Mouse (Mus musculus): ENCODE data around the gene Map3k1. TPM values are rescaled to one million over a fixed set of nuclear protein-coding genes. Genes with fewer than 3 reads are reported as not detected.

Gene Map3k1
- polyA plus RNA-seq, 1 experiment from 2014 or later, result 9.8 TPM

DNA sequence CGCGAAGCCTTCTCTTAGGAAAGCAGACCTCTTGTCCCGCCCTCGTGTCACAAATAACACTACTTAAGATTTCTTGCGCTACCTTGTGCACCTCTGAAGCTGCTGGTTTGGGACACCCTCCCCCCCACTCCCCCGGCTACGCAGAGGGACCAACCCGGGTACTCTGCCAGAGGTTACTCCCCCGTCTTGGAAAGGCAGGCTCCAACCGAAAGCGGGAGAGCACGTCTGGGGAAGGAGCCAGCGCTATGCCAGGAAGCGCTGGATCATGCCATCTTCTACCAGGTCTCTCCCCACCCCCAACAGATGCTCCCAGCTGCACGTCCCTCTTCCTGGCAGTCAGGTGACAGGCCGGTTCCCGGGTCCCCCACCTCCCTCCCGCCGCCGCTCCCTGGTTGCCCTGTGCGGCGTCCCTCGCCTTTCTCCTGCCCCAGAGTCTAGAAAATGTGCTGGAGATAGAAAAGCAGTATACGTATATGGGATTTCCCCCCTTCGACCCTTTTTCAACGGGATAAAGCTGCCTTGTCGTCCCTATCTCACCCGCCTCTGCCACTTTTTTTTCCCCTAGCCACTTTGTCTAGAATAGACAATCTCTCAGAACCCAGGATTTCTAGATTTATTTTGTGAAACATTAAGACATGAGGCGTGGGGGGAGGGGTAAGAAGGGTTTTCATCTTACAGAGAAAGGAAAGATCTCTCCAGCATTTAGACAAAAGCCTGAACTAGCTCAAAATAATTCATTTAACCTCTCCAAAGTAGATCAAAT, 854 bp upstream of the Map3k1 start:
- peak overlapping the region; percentile 59 for H3K4me3 ChIP-seq (replicated peaks)
- WGBS, result 1% methylated on average over 29 of the region's 29 CpGs
- H3K9ac ChIP-seq (replicated peaks), result peak overlapping the region; percentile 68
- no peaks in the 10 kb centered on the region for H3K36me3 ChIP-seq
- peaks cover 30% of the 10 kb centered on the region for H3K4me1 ChIP-seq
- H3K4me2 ChIP-seq, result peak overlapping the region; percentile 78
- no peaks in the 10 kb centered on the region; the same call in 1 of the 2 replicates for H3K27me3 ChIP-seq (replicated peaks)
- H3K27ac ChIP-seq (replicated peaks), result peak overlapping the region; percentile 98
- peak; percentile 81 for ATAC-seq (ENCODE audit: low FRiP score)
- no peaks in the 10 kb centered on the region for H3K9me3 ChIP-seq (replicated peaks)

DNA sequence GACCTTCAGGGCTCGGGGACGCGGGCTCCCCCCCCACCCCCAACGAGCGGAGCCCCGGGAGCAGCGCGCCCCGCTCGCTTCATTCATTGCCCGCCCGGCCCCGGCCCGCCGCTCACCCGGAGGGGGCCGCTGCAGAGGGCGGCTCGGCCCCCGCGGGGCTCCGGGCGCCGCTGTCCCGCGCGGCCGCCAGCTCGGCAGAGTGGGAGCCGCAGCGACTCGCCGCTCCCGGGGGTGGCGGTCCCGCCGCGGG, 481 bp downstream of the Map3k1 start:
- peak overlapping the region; percentile 68 for H3K9ac ChIP-seq (replicated peaks)
- no peaks in the 10 kb centered on the region for H3K36me3 ChIP-seq
- peak overlapping the region; percentile 98 for H3K27ac ChIP-seq (replicated peaks)
- H3K4me2 ChIP-seq, result peak overlapping the region; percentile 78
- H3K4me3 ChIP-seq (replicated peaks), result peak overlapping the region; percentile 59
- peaks cover 43% of the 10 kb centered on the region for H3K4me1 ChIP-seq
- WGBS, result 0% methylated on average over 24 of the region's 38 CpGs
- ATAC-seq (ENCODE audit: low FRiP score), result peak; percentile 65
- H3K27me3 ChIP-seq (replicated peaks), result no peaks in the 10 kb centered on the region; the same call in 1 of the 2 replicates
- H3K9me3 ChIP-seq (replicated peaks), result no peaks in the 10 kb centered on the region

DNA sequence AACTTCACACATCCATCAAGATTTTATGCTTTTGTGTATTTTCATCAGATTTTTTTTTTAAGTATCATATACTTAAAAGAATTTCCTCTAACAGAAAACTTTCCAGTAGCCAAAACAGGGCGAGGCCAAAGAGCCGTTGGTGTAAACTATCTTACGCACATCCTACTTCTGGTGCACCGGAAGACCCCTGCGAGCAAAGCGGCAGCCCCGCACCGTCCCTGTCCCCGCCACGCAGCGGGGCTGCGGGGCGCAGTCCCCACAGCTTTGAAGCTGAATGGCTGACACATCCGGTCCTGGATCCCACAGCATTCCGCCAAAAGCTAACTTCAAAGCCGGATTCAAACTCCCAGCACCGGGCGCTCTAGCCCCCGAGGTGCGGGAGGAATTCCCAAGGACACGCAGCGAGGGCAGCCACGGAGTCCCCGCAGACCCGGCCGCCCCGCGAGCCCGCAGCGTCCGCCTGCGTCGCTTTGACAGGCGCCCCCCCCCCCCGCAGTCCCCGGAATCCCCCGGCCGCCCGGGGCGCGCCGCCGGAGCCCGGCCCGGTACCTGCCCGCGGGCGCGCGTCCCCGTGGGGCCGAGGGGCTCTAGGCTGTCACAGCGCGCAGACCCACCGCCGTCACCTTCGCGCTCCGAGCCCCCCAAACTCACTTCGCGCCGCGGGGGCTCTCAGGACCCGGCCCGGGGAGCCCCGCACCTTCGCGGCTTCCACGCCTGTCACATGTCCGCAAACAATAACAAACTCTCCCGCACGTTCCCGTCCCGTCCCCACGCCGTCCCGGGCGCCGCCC, 1.0 kb downstream of the Map3k1 start:
- H3K4me2 ChIP-seq, result peak overlapping the region; percentile 78
- H3K4me1 ChIP-seq, result peaks cover 47% of the 10 kb centered on the region
- WGBS, result under 1% methylated on average over 65 of the region's 79 CpGs
- peak overlapping the region; percentile 98 for H3K27ac ChIP-seq (replicated peaks)
- no peaks in the 10 kb centered on the region; the same call in 1 of the 2 replicates for H3K27me3 ChIP-seq (replicated peaks)
- ATAC-seq (ENCODE audit: low FRiP score), result peak; percentile 1; the same call in 1 of the 2 replicates
- peak overlapping the region; percentile 59 for H3K4me3 ChIP-seq (replicated peaks)
- H3K9me3 ChIP-seq (replicated peaks), result no peaks in the 10 kb centered on the region
- no peaks in the 10 kb centered on the region for H3K36me3 ChIP-seq
- H3K9ac ChIP-seq (replicated peaks), result peak overlapping the region; percentile 68

DNA sequence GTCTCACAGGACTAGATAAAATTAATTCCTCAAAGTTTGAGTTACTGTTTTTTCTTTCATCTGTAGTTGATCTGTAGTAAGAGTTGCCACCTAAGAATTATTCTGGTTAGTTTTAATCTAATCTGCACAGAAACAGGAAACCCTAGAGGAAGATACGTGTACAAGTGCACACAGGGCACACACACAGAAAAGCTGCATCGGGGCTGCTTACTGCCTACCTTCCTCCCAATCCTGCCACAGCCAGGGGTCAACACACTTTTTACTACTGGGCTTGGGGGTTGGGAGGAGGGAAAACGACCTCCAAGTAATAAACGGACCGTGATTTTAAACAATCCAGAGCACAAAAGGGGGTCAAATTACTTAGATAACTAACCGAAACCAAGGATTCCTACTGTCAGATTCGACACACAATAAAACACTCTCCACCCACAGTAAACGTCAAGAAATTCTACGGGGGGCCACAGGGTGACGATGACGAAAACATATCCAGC, 1.6 kb downstream of the Map3k1 start:
- no peak for ATAC-seq (ENCODE audit: low FRiP score)
- peak overlapping the region; percentile 68 for H3K9ac ChIP-seq (replicated peaks)
- H3K36me3 ChIP-seq, result no peaks in the 10 kb centered on the region
- under 1% methylated on average over 11 of the region's 11 CpGs for WGBS
- peak overlapping the region; percentile 78 for H3K4me2 ChIP-seq
- H3K4me3 ChIP-seq (replicated peaks), result peak overlapping the region; percentile 59
- no peaks in the 10 kb centered on the region; the same call in 1 of the 2 replicates for H3K27me3 ChIP-seq (replicated peaks)
- peak overlapping the region; percentile 98; the same call in 1 of the 2 replicates for H3K27ac ChIP-seq (replicated peaks)
- no peaks in the 10 kb centered on the region for H3K9me3 ChIP-seq (replicated peaks)
- H3K4me1 ChIP-seq, result peaks cover 51% of the 10 kb centered on the region

DNA sequence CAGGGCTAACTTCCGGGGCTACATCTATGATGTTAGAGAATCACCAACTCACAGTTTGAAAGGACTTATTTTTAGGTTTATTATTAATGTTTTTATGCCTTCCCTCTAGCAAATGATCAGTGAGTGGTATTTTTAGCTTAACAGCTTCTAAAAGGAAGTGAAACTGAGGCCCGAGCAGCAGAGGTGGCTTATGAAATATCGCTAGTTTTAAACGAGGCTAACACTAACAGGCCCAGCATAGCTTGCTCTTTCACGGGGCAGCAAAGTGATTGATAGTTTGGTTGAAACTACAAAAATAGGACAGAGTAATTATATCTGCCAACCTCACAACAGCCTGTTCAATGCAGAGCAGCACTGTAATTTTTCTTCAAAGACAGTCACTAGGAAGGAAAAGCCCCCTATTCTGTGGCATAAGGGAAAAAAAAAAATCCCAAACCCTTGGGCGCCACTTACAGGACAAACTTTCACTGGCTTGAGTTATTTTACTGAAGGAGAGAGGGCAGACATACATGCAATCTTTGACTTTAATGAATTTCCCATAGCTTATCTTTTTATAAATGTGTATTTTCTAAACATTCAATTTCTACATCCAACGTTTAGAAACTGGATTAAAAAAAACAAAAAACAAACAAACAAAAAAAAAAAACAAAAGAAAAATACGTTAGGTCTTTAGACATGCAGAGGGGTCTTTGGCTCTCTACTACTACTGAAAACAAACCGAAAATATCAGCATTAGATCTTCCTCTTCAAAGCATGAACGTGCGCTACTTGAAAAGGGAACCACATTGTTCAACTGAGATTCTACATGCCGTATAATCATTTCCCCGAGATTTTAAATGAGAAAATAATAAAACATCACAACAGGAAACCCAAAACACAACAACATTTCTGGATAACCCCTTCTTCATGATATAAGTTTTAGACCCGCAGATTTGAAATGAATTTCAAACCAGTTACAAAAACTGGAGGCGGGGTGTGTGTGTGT, 2.8 kb downstream of the Map3k1 start:
- WGBS, result 47% methylated on average over 15 of the region's 15 CpGs
- no peak overlapping the region for H3K9ac ChIP-seq (replicated peaks)

DNA sequence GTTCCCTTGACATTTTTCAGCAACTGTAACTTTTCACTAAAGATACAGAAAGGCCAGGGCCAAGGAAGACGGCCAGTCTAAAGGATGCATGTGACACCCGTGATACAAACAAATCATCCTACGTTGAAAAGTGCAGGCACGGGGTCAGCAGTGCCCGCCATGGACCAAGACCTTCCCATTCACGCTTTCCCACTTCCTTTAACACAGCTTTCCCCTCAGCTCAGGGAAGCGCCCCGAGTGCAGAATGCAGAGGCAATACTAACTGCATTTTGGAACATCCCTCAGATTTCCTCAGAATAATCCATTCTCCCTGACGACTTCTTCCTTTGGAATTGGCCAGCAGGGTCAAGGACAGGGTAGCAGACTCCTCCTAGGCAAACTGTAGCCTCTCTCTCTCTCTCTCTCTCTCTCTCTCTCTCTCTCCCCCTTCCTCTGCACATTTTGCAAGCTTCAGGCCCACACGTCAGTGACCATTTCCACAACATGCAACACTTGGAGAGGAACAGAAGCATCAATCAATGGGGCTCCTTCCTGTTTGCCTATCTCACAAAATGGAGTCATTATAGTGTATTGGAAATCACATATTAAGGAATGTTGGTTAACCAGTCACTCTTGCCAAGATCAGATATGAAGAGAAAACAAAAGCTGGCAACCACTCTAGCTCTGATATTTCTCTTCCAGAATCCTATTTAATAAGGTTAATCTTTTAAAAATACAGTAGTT, 3.7 kb downstream of the Map3k1 start:
- Histone ChIP-seq H3K4me2 (peak overlapping the region; percentile 39; the same call in 1 of the 2 replicates), H3K4me3 (replicated peaks) (0 out of 2 replicates have a peak overlapping the region, but pooled peaks have one; percentile 4), H3K4me1 (peaks cover 67% of the 10 kb centered on the region), H3K9me3 (replicated peaks) (no peaks in the 10 kb centered on the region), H3K27ac (replicated peaks) (no peak overlapping the region), H3K9ac (replicated peaks) (no peak overlapping the region; the same call in 1 of the 2 replicates), H3K36me3 (no peaks in the 10 kb centered on the region), H3K27me3 (replicated peaks) (no peaks in the 10 kb centered on the region)
- 62% methylated on average over 10 of the region's 10 CpGs for WGBS
- no peak for ATAC-seq (ENCODE audit: low FRiP score)

More for the DNA sequence above, 2.8 kb downstream of the Map3k1 start:
- H3K27ac ChIP-seq (replicated peaks), result no peak overlapping the region
- 0 out of 2 replicates have a peak overlapping the region, but pooled peaks have one; percentile 4 for H3K4me3 ChIP-seq (replicated peaks)
- ATAC-seq (ENCODE audit: low FRiP score), result no peak
- H3K9me3 ChIP-seq (replicated peaks), result no peaks in the 10 kb centered on the region
- no peaks in the 10 kb centered on the region; the same call in 1 of the 2 replicates for H3K27me3 ChIP-seq (replicated peaks)
- H3K4me2 ChIP-seq, result peak overlapping the region; percentile 78
- H3K4me1 ChIP-seq, result peaks cover 63% of the 10 kb centered on the region
- no peaks in the 10 kb centered on the region for H3K36me3 ChIP-seq

DNA sequence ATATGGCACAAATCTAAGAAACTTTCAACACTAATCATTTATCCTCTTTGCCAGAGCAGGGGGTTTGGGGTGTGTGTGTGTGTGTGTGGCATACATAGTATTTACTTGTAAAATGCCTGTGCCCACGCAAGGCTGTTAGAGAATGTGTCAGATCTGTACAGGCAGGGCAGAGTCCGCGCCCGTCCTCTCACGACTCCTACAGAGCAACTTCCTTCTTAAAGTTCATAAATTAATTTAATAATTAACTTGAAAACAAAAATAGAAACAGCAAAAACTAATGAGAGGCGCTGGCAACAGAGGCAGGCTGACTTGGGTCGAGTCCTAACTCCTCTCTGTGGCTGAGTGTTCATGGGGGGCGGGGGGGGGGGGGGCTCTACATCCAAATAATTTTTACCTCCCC, 4.6 kb downstream of the Map3k1 start:
- no peak overlapping the region for H3K27ac ChIP-seq (replicated peaks)
- no peaks in the 10 kb centered on the region for H3K9me3 ChIP-seq (replicated peaks)
- no peaks in the 10 kb centered on the region for H3K27me3 ChIP-seq (replicated peaks)
- WGBS, result 69% methylated on average over 8 of the region's 8 CpGs
- no peak overlapping the region for H3K4me3 ChIP-seq (replicated peaks)
- no peaks in the 10 kb centered on the region for H3K36me3 ChIP-seq
- H3K4me1 ChIP-seq, result peaks cover 65% of the 10 kb centered on the region
- no peak overlapping the region for H3K4me2 ChIP-seq
- no peak overlapping the region for H3K9ac ChIP-seq (replicated peaks)
- ATAC-seq (ENCODE audit: low FRiP score), result no peak

DNA sequence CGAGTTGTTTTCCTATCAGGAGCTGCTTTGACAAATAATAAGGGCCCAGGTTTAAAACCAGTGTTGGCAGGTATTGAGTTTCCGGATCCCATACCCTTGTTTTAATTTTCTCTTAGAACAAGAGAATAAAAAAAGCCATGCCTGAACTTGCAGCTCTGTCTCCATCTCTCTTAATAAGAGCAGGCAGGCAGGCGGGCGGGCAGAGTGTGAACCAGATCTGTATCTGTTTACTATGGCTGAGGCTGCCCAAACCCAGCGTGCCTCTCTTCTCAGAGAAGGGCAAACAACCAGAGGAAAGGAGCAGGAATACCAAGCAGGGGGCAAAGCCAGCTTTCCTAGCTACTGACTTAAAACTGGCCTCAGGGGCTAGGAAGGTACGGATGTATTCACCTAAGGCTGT, 5.3 kb downstream of the Map3k1 start:
- no peaks in the 10 kb centered on the region for H3K27me3 ChIP-seq (replicated peaks)
- no peak for ATAC-seq (ENCODE audit: low FRiP score)
- 75% methylated on average over 6 of the region's 6 CpGs for WGBS
- H3K27ac ChIP-seq (replicated peaks), result no peak overlapping the region
- peaks cover 70% of the 10 kb centered on the region for H3K4me1 ChIP-seq
- no peak overlapping the region for H3K4me3 ChIP-seq (replicated peaks)
- no peak overlapping the region for H3K4me2 ChIP-seq
- H3K36me3 ChIP-seq, result no peaks in the 10 kb centered on the region
- H3K9ac ChIP-seq (replicated peaks), result no peak overlapping the region
- no peaks in the 10 kb centered on the region for H3K9me3 ChIP-seq (replicated peaks)

DNA sequence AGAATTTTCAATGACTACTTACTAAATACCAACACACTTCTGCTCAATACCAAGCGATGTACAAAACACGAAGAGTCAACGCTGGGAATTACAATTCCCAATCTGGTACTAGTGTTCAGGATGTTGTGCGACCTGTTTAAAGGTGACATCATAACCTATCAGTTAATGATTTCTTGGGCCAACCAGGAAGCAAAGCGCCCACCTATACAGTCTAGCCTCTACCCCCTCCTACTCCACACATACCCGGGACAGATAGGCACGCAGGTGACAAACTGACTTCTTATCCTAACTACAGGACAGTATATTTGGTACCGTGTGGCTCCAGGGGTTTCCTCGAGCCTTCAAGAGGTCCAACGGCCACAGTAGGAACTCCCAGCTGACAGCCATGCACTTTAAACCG, 5.9 kb downstream of the Map3k1 start:
- Histone ChIP-seq H3K9me3 (replicated peaks) (no peaks in the 10 kb centered on the region), H3K4me1 (peaks cover 76% of the 10 kb centered on the region), H3K4me2 (no peak overlapping the region), H3K9ac (replicated peaks) (no peak overlapping the region), H3K4me3 (replicated peaks) (no peak overlapping the region), H3K27ac (replicated peaks) (no peak overlapping the region), H3K27me3 (replicated peaks) (no peaks in the 10 kb centered on the region), H3K36me3 (no peaks in the 10 kb centered on the region)
- no peak for ATAC-seq (ENCODE audit: low FRiP score)
- 89% methylated on average over 11 of the region's 11 CpGs for WGBS

DNA sequence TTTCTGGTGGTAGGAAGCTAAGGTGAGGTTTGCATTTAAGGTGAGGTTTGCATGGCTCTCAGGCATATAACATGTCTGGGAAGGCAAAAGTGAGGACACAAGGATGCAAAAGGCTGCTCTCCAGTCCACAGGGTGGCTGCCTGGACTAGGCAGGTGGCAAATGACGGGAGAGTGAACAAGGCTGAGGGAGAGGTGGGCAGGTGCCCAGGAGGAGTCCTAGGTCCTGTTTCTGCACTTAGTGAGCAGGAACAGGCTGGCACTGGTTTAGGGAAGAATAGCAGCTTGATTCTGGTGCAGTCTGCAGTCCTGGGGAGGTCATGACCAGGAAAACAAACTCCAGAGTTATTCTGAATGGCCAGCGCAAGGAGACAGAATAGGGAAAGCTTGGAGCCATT, 6.5 kb downstream of the Map3k1 start:
- no peak for ATAC-seq (ENCODE audit: low FRiP score)
- Histone ChIP-seq H3K9ac (replicated peaks) (no peak overlapping the region), H3K27ac (replicated peaks) (no peak overlapping the region), H3K9me3 (replicated peaks) (no peaks in the 10 kb centered on the region), H3K27me3 (replicated peaks) (no peaks in the 10 kb centered on the region), H3K4me1 (peaks cover 82% of the 10 kb centered on the region), H3K4me3 (replicated peaks) (no peak overlapping the region), H3K36me3 (no peaks in the 10 kb centered on the region), H3K4me2 (no peak overlapping the region)
- 75% methylated on average over 2 of the region's 2 CpGs for WGBS
